Mouse (Mus musculus) cerebellum, adult 9-11 months (tissue): ENCODE data around the gene Recql5.
"Not testable (repeated sequence)": the region's sequence is repeated elsewhere in the genome, so short reads cannot be mapped to it uniquely, and the experiment has no call there.

ENCODE experiments used
- DNase-seq: peaks from one replicate; pipeline ENCODE4 v3.0.0; 2022

The Recql5 gene

GRCm38 (mm10) chr11:115857936-115858335 lies 75.3 kb downstream of the Recql5 start:
- DNase-seq = no peak

- DNase-seq = not testable (repeated sequence)
Observed at GRCm38 (mm10) chr11:115857146-115857545, 76.1 kb downstream of the Recql5 start.

DNA sequence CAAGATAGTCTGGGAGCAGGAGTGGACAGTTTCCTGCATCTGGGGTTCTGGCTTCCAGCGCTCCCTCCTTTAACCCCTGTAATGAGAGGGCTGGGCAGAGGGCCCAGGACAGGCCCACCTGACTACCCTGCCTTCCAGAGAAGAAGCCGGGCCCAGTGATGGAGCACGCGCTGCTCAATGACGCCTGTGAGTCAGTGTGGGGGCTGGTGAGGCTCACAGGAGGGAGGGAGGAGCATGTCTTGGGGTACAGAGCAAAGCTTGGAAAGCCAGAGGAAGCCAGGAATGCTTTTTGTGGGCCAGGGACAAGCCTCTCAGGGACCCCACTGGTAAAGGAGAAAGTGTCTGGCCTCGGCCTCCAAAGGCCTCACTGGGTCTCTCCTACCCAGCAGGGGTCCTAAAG lies 78.6 kb downstream of the Recql5 start:
- DNase-seq = no peak

GRCm38 (mm10) chr11:115845819-115846218 lies 87.5 kb downstream of the Recql5 start:
- DNase-seq = no peak

- no peak for DNase-seq
Observed at GRCm38 (mm10) chr11:115844240-115844639, 89.0 kb downstream of the Recql5 start.

DNA sequence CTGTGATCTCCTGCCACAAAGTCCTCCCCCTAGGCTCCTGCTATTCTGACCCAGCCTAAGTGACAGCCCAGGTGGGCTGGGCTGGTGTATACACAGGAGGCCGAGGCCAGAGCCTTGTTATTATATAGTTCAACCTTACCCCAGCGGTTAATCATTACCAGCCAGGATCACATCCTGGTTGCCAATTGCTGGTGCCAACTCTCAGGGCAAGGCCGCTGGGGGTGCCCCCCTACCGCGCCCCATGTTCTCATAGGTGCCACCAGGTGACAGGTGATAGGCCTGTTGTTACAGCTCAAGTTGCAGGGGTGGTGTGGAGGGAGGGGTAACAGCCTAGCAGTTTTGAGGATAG lies 89.4 kb downstream of the Recql5 start:
- no peak for DNase-seq

DNA sequence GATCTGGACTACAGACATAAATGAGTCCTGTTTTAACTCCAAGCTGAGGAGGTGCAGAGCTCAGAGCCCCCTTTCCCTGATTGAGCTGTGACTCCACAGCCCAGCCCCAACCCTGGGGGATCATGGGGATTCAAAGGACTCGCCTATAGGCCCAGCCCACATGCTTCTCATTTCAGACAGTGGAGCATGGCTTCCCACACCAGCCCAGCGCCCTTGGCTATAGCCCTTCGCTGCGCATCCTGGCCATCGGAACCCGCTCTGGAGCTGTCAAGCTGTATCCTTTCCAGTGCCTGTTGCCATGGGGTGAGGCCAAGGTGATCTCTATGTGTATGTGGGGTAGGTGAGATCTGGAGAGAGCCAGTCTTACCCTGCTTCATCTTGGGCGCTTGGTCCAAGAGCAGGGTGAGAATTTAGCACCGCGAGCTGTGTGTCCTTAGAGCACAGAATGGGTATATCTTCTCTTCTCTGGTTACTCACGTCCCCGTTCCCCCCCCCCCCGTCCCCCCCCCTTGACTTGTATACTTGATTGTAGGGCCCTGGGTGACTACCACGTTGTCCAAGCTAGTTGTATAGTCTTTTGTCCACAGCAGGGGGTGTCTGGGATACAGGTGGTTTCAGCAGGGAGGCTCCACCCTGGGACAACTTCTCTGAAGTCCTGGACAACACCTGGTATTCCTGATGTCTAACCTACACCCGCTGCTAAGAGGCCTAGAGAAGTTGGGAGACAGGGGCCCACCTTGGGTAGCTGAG lies 90.0 kb downstream of the Recql5 start:
- no peak for DNase-seq
